Mouse (Mus musculus): ENCODE results near the gene Nostrin.

DNA sequence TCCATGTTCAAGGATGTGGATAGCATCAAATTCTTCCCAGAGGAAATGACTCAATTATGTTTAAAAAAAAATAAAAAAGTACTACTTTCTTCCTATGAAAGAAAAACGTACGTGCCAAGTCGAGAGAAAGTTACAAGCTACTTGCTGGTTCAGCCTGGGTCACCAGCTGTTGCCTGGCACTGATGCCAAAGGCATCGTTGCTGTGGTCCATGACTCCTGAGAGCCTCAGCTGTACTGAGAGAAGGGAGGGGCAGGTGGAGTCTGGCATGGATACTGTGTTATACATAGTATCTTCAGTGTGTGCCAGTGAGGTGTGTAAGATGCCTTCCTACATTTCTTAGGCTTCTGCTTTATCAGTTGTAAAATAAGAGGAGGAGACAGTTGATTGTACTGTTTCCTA, 3.2 kb downstream of the Nostrin start:
- TF ChIP-seq EP300 (IDR thresholded peaks at IDR 0.05; ENCODE audit: low read depth in 1 of 2, low read length in 2 of 2) (no peak), SIN3A (IDR thresholded peaks at IDR 0.05; ENCODE audit: low read length) (no peak), POLR2A (IDR thresholded peaks at IDR 0.05; ENCODE audit: control insufficient read depth in 1 of 2, insufficient read depth in 1 of 2, low read depth in 1 of 2, low read length in 2 of 2, poor library complexity in 1 of 2) (no peak), TBP (IDR thresholded peaks at IDR 0.05; ENCODE audit: low read depth, low read length) (no peak), CTCF (IDR thresholded peaks at IDR 0.05 in 2 of 3, conservative IDR thresholded peaks at IDR 0.05 in 1 of 3; ENCODE audit: control insufficient read depth in 1 of 3, insufficient read depth in 1 of 3, low read depth in 2 of 3, low read length in 3 of 3, poor library complexity in 1 of 3, severe bottlenecking in 1 of 3) (no peak), MYB (IDR thresholded peaks at IDR 0.05; ENCODE audit: low read depth, low read length) (no peak), RAD21 (IDR thresholded peaks at IDR 0.05; ENCODE audit: low read depth, low read length) (no peak), GATA1 (IDR thresholded peaks at IDR 0.05; ENCODE audit: low read depth, low read length) (no peak), CHD2 (IDR thresholded peaks at IDR 0.05; ENCODE audit: low read length) (no peak), MAFK (IDR thresholded peaks at IDR 0.05; ENCODE audit: borderline replicate concordance, low read depth, low read length) (no peak), SMC3 (IDR thresholded peaks at IDR 0.05; ENCODE audit: low read depth, low read length) (no peak)
